Comparison of ENCODE assay signal across 8 mouse cellular contexts in the genomic region with DNA sequence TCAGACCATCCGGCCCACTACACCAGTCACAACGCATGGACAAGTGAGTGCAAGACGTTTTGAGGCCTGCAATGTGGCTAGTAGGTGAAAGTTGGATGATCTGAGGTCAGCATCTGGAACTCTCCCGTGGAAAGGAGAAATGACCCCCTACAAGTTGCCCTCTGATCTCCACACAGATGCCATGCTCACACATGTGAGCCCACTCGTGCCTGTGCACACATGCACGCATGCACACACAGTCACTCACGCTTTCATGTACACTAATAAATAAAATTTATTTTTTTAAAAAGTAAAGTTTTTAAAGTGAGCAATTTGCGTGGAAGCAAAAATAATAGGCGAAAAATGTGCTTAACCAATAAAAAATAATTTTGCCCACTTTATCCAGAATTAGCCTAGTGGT.
DNase-seq lines count a peak whose midpoint lies in the region; ATAC-seq and TF ChIP-seq lines count a peak whose summit lies in the region.

No protein-coding gene starts in this region.

- H3K36me3 ChIP-seq in heart, embryonic 10.5 days, result no peaks in the 10 kb centered on the region
- H3K36me3 ChIP-seq in embryonic facial prominence, embryonic 12.5 days, result no peaks in the 10 kb centered on the region
- no peaks in the 10 kb centered on the region for H3K36me3 ChIP-seq in hindbrain, embryonic 13.5 days
- H3K36me3 ChIP-seq in midbrain, embryonic 12.5 days, result no peaks in the 10 kb centered on the region

- H3K27me3 ChIP-seq in heart, embryonic 10.5 days (ENCODE audit: insufficient read depth, poor library complexity, severe bottlenecking), result no peaks in the 10 kb centered on the region
- no peaks in the 10 kb centered on the region for H3K27me3 ChIP-seq in embryonic facial prominence, embryonic 12.5 days
- 0 out of 2 replicates have a peak, but pooled peaks cover 5% of the 10 kb centered on the region for H3K27me3 ChIP-seq in hindbrain, embryonic 13.5 days
- peaks cover 9% of the 10 kb centered on the region; the same call in 1 of the 2 replicates for H3K27me3 ChIP-seq in midbrain, embryonic 12.5 days

- TF ChIP-seq CTCF in layer of hippocampus, adult 2 months (conservative IDR thresholded peaks at IDR 0.05), result no peak

- no peak for DNase-seq in heart, embryonic 10.5 days (ENCODE audit: low spot score)
- no peak for DNase-seq in heart, adult 18-20 months
- DNase-seq in right cerebral cortex, postnatal 4 days, result no peak
- no peak for DNase-seq in layer of hippocampus, adult 2 months (ENCODE audit: low spot score in 2 of 2)
- no peak for DNase-seq in urinary bladder, postnatal 14 days (ENCODE audit: low spot score)

- H3K4me1 ChIP-seq in heart, embryonic 10.5 days, result peaks cover 20% of the 10 kb centered on the region
- H3K4me1 ChIP-seq in embryonic facial prominence, embryonic 12.5 days, result 0 out of 2 replicates have a peak, but pooled peaks cover 6% of the 10 kb centered on the region
- peaks cover 13% of the 10 kb centered on the region for H3K4me1 ChIP-seq in hindbrain, embryonic 13.5 days (replicated peaks)
- peaks cover 4% of the 10 kb centered on the region for H3K4me1 ChIP-seq in midbrain, embryonic 12.5 days

- 0 out of 2 replicates have a peak, but pooled peaks have one; percentile 18 for ATAC-seq in embryonic facial prominence, embryonic 12.5 days (ENCODE audit: insufficient number of reproducible peaks, insufficient read depth, low FRiP score, low TSS enrichment)
- ATAC-seq in hindbrain, embryonic 13.5 days (ENCODE audit: low FRiP score), result 0 out of 2 replicates have a peak, but pooled peaks have one; percentile 44
- ATAC-seq in midbrain, embryonic 12.5 days (ENCODE audit: low FRiP score, low read depth), result peak; percentile 39; the same call in 1 of the 2 replicates

- peak overlapping the region; percentile 58 for H3K4me3 ChIP-seq in heart, embryonic 10.5 days
- no peak overlapping the region for H3K4me3 ChIP-seq in embryonic facial prominence, embryonic 12.5 days
- H3K4me3 ChIP-seq in hindbrain, embryonic 13.5 days, result peak overlapping the region; percentile 45
- peak overlapping the region; percentile 44; the same call in 1 of the 2 replicates for H3K4me3 ChIP-seq in midbrain, embryonic 12.5 days
- H3K4me3 ChIP-seq in layer of hippocampus, adult 2 months, result no peak overlapping the region

- peak overlapping the region; percentile 94 for H3K27ac ChIP-seq in heart, embryonic 10.5 days
- no peak overlapping the region for H3K27ac ChIP-seq in embryonic facial prominence, embryonic 12.5 days
- H3K27ac ChIP-seq in hindbrain, embryonic 13.5 days, result peak overlapping the region; percentile 73; the same call in 1 of the 2 replicates
- no peak overlapping the region for H3K27ac ChIP-seq in midbrain, embryonic 12.5 days (replicated peaks)
- H3K27ac ChIP-seq in layer of hippocampus, adult 2 months, result no peak overlapping the region

- peak overlapping the region; percentile 49 for H3K4me2 ChIP-seq in embryonic facial prominence, embryonic 12.5 days (replicated peaks)
- peak overlapping the region; percentile 66 for H3K4me2 ChIP-seq in hindbrain, embryonic 13.5 days
- peak overlapping the region; percentile 58 for H3K4me2 ChIP-seq in midbrain, embryonic 12.5 days (replicated peaks)

- no peaks in the 10 kb centered on the region for H3K9me3 ChIP-seq in heart, embryonic 10.5 days
- H3K9me3 ChIP-seq in embryonic facial prominence, embryonic 12.5 days, result no peaks in the 10 kb centered on the region
- no peaks in the 10 kb centered on the region for H3K9me3 ChIP-seq in hindbrain, embryonic 13.5 days
- H3K9me3 ChIP-seq in midbrain, embryonic 12.5 days, result no peaks in the 10 kb centered on the region

- no peak overlapping the region for H3K9ac ChIP-seq in embryonic facial prominence, embryonic 12.5 days
- H3K9ac ChIP-seq in hindbrain, embryonic 13.5 days, result peak overlapping the region; percentile 72; the same call in 1 of the 2 replicates
- no peak overlapping the region for H3K9ac ChIP-seq in midbrain, embryonic 12.5 days (replicated peaks)

- WGBS in heart, embryonic 10.5 days, result 85% methylated on average over 9 of the region's 9 CpGs
- WGBS in embryonic facial prominence, embryonic 12.5 days, result 81% methylated on average over 9 of the region's 9 CpGs
- 84% methylated on average over 9 of the region's 9 CpGs for WGBS in hindbrain, embryonic 13.5 days
- WGBS in midbrain, embryonic 12.5 days, result 79% methylated on average over 9 of the region's 9 CpGs

Comparison
In these comparisons a context has a peak if more than half of its experiments do, and no peak if none do; other contexts are left out.
1. H3K27ac ChIP-seq: peak in heart, embryonic 10.5 days (single experiment) and hindbrain, embryonic 13.5 days (single experiment); none in embryonic facial prominence, embryonic 12.5 days (single experiment), midbrain, embryonic 12.5 days (single experiment) and layer of hippocampus, adult 2 months (single experiment).
2. H3K4me3 ChIP-seq: peak in heart, embryonic 10.5 days (single experiment), hindbrain, embryonic 13.5 days (single experiment) and midbrain, embryonic 12.5 days (single experiment); none in embryonic facial prominence, embryonic 12.5 days (single experiment) and layer of hippocampus, adult 2 months (single experiment).
3. Peak in every context shown above with its lines, with median percentiles within 50 percentile points of each other: ATAC-seq and H3K4me2 ChIP-seq.